Mouse (Mus musculus): Measurements from ENCODE around the gene Haus2.

The Haus2 gene

DNA sequence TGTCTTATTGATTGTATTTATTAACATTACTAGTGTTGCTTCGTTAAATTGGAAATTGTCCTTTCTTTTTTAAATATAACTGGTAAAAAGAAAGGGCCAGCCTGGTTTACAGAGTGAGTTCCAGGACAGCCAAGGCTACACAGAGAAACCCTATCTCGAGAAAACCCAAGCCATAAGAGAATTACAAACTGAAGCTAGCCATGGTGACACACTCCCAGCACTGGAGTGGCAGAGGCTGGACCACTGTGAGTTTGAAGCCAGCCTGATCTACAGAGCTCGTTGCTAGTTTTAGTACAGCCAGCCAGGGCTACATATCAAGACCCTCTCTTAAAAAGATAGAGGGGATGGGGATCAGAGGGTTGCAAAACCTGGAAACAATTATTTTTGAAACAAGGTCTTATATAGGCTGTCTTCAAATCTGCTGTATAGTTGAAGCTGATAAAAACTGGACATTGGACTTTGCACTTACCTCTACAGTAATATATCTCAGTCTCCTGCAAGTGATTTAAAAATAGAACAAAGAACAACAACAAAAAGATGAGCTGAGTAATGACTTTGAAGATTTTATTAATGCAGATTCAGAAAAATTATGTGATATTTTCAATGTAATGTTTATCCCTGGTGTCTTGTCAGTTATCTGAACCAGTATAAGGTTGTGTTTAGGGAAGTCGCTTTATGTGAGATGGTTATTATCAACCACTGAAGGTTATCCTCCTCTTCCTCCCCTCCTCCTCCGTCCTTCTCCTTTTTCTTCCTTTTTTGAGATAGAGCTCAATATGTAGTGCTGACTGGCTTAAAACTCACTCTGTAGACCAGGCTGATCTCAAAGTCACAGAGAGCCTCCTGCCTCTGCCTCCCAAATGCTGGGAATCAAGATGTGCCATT, 7.3 kb downstream of the Haus2 start:
- no peak for DNase-seq (ENCODE audit: low spot score)

DNA sequence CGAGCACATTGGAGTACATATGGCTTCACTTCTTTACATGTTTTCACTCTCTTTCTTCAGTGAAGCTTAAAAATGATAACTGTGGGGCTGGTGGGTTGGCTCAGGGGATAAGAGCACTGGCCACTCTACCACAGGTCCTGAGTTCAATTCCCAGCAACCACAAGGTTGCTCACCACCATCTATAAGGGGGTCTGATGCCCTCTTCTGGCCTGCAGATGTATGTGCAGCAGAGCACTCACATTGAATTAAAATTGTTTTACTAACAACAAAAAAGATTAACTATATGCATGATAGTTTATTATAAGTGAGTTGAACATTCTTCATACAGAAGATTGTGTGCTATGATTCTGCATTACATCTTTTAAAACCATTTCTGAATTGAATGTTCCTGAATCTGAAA, 10.4 kb downstream of the Haus2 start:
- DNase-seq (ENCODE audit: low spot score): no peak

DNA sequence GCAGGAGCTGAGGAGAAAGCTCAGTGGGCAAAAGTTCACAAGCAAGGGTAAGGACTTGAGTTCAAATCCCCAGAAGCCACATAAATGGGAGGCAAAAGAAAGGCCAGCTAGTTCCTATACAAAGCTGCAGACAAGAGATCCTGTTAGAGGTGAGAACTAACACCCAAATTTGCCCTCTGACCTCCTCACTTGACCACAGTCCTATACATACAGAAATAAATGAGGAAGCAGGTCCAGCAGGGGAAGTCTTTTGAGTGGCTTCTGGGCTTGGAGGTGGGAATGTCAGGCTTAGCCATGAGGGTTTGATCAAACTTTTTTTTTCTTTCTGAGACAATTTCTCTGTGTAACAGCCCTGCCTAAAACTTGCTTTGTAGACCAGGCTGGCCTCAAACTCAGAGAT, 13.7 kb downstream of the Haus2 start:
- no peak for DNase-seq (ENCODE audit: low spot score)

DNA sequence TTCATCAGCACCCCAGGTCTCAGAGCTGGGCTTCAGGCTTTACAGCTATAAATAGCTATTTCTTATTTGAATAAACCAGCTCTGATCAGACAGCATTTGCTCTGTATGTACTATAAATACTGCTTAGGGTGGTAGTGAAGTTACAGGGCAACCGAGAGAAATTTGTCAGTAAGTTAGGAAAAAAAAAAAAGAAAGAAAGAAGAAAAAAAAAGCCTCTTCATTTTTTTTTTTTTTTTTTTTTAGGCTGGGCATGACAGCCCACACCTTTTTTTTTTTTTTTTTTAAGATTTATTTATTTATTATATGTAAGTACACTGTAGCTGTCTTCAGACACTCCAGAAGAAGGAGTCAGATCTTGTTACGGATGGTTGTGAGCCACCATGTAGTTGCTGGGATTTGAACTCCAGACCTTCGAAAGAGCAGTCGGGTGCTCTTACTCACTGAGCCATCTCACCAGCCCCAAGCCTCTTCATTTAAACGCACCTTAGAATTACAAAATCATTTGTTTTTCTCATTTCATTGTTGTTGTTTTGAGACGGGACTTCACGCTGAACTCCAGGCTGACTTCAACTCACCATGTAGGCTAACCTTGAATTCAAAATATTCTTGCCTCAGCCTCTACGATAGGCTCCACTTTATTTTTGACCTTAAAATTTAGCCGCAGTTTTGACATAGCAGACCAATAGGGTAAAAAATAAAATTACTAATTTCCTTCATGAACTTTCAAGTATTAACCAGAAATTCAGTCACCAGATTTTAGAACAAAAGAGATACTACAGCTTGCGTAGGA, 19.1 kb downstream of the Haus2 start:
- no peak for DNase-seq (ENCODE audit: low spot score)

DNA sequence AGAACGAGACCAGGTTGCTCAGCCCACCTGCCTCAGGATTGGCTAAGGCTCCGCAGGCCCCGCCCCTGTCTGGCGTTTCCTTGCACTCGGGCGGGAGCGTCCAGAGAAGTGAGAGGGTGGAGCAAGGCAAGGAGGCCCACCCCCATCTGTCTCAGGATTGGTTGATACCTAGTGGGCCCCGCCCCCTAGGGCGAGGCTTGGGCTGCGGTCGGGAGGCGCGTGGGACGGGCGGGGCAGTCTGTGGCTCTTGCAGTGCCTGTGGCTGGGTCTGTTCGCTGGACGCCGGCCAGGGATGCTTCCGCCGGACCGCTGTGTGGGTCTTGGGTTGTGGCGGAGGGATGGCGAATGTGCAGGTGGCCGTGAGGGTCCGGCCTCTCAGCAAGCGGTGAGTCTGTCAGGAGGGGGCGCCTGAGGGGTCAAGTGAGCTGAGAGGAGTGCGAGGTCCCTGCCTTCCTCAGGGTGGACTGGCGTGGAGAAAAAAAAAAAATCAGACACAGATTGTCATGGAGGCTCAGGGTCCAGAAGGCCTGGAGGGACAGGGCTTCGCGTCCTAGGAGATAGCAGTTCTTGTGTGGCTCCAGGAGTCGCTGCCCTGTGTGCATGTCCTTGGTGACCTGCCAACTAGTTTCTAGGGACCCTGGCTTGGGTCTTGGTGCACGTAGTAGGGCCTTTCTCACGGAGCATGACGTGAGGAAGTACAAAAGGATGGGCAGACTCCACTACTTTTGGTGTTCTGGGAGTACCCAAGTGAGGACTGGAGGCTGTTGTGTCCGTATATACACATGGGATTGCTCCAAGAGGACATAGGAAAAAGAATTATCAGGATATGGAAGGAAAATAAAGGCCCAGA, 19.9 kb downstream of the Haus2 start, which contains the start of gene Stard9:
Stard9 (plus strand) TSS at position 236 of the 850 bp plus-strand sequence.
- DNase-seq (ENCODE audit: low spot score): peak; percentile 98

DNA sequence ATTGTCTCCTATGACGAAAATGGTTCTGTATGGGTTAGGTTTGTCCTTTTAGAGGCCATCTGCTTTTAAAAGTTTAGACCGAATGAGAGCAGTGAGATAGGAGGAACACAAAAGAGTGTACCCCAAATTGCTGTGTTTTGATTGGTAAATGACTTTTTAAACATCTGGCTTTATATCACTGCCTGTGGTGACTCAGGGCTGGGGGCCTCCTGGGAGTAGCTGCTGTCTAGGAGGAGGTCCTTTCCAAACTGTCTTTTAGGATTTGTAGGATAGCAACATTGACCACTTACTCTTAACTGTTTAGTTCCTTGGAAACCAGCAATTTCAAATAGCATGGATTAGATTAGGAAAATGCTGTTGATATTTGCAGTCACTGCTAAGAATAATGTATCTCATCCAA, 21.1 kb downstream of the Haus2 start:
- DNase-seq (ENCODE audit: low spot score): no peak

DNA sequence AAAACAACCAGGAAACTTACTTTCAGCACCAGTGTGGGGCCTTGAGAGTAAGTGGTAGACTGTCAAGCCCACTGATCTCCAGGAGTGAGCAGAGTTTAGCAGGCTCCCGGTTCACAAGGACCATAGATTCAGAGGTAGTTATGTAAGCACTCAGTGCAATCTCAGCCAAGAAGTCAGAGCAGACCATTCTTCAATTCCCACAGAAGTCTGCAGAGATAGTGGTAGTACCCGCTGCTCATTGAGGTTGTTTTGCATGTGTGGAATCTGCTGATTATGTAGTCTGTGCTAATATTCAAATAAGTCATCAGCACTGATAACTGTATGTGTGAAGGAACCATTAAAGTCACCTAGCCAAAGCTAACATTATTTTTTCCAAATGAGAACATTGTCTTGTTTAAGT, 21.5 kb downstream of the Haus2 start:
- no peak for DNase-seq (ENCODE audit: low spot score)

DNA sequence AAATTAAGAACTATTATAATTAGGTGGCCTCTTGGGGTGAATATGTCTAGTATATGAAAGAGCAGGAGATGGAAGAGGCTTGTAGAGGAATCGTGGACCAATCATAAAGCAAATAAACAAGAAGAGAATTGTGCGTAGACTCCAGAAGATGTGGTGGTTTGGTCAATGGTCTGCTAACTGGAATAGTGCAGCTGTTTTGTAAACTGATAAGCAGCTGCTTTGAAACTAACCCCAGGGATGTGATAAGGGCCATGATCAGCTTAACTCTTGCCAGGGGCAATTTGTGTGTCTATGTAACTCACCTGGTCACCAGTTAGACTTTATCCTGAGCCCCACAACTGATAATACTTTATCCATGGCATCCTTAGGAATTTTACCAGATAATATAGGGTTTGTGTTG, 22.3 kb downstream of the Haus2 start:
- no peak for DNase-seq (ENCODE audit: low spot score)

DNA sequence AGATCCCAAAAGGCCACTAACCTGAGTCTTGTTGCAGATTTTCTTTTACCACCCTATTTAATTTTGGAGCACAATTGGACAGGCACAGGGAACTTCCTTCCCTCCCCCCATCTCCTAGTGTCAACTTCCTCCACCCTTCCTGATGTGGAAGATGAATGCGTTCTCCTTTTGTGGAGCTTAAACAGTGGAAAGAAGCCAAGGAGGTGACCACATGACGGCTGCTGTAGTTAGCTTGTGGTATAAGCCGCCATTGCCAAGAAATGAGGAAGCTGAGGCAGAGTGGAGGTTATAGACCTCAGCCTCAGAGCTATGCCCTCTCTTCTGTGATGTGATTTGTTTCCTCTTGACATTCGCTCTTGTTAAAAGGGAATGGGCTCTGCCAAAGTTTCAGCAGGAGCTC, 22.8 kb downstream of the Haus2 start:
- DNase-seq (ENCODE audit: low spot score): no peak

DNA sequence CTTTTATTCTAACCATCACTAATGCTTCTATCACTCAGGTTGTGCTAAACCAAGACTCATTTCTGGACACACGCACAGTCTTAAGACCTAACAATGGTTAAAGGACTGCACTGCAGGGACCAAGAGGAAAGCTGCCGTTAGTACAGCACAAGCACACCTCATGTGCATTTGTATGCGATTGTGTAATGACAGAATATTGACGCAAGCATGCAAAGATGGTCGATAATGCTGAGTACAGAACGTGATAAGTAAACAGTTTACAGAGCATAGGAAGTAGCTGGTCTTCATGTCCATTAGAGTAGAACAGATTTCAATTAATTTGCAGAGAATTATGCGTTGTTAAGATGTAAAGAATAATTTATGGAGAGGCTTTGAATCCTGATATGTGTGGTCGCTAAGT, 31.7 kb downstream of the Haus2 start:
- DNase-seq (ENCODE audit: low spot score): no peak

DNA sequence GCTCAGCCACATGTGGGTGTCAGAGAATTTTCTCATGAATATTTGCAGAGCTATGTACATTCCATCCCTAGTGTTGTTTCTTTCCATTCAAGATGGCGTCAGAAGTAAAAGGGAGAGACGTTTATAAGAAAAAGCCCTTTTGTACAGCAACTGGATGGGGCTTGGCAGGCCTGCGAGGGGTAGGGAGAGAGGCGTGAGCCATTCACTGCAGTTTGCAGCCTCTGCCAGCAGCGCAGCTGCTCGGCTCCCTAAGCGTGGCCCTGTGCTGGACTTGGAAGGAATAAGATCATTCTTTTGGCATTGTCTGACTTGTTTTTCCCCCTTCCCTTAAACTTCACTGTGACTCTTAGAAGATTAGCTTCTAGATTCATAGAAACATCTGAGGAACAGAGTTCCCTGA, 34.7 kb downstream of the Haus2 start:
- DNase-seq (ENCODE audit: low spot score): no peak

DNA sequence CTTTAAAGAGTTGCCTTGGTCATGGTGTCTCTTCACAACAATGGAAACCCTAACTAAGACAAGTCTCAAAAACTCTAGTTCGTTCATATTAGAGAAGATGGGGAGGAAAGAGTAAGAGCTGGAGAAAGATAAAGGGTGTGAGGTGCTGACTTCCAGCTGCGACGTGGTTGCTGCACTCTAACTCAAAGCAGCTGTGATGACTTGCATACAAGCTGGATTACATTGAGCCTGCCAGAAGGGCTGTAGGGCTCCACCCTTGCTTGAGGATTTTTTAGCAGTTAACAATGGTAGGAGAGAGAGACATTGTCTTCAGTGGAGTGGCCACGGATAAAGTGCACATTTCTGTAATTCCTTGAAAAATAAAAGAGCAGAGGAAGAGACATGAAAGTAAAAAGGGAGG, 37.6 kb downstream of the Haus2 start:
- DNase-seq (ENCODE audit: low spot score): no peak

DNA sequence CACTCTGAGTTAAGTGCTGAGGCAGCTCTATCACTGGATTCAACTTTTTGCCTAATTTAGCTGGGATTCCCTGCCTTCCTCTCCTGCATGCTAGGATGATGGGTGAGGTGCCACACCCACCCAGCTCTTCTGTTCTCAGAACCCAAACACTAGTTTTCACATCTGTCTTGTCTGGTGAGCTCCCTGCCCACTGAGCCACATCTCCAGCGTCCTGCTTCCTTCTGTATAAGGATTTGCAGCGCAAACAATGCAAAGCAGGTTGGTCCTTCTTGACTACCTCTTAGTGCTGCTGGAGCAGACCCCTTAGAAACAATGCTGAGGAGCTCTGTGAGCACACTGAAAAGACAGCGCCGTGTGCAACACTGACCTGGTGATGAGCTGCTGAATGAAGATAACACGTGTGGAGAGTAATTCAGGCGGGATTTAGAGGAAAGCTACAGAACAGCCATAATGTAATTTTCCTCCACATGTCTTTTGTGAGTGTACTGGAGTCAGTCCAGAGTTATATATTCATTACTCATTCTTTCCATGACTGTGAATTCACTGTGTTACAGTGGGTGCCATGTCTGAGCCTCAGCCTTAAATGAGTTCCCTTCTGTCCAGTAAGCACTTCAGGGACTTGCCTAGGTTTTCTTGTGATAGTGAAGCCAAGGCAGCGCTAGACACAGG, 43.2 kb downstream of the Haus2 start:
- no peak for DNase-seq (ENCODE audit: low spot score)

DNA sequence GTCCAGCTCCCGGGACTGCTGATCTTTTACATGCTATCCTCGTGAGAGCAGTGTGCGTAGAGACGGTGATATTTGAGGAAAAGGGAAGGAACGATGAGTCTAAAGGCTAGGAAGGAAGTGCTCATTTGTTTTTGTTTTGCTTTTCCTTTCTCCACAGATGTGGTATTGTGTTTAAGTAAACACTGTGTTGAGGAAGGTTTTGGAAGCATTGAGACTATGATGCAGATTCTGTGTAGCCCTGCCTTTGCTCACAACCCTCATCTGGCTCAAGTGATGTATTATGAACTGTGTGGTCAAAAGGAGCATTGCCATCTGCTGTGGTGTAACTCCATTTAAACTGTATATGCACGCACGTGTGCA, 43.7 kb downstream of the Haus2 start:
- DNase-seq (ENCODE audit: low spot score): no peak

DNA sequence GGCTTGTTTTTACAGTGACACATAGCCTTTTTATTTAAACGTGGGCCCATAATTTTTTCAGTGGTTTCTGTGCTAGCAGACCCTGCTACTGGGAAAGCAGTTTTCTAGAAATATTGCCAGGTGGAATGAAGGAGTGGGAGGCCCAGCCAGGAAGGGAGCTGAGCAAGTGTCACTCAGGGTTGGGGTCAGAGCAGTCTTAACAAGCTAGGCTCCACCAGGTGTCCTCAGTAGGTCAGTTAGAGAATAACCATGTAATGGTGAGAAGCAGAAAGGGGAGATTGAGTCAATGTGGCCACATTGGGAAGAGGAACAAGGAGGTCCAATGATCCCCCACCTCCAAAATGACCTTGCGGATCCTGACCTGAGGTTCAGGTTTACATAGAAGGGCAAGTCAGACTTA, 45.5 kb downstream of the Haus2 start:
- DNase-seq (ENCODE audit: low spot score): no peak

DNA sequence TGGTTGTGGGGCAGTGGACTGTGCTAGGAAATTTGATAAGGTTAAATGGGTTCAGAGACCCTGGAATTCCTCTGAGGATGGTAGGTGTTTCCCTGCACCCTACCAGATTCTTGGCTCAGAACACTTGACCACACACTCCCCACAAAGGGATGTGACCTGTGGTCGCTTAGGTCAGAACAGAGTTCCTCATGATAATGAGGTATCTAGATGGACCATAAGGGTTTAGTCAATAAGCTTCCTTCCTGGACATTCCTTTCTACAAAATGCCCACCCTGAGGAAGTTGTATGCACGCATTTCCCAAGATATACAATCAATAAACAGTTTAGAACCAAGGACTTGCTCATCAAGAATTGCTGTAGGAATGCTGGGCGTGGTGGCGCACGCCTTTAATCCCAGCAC, 46.7 kb downstream of the Haus2 start:
- DNase-seq (ENCODE audit: low spot score): no peak

DNA sequence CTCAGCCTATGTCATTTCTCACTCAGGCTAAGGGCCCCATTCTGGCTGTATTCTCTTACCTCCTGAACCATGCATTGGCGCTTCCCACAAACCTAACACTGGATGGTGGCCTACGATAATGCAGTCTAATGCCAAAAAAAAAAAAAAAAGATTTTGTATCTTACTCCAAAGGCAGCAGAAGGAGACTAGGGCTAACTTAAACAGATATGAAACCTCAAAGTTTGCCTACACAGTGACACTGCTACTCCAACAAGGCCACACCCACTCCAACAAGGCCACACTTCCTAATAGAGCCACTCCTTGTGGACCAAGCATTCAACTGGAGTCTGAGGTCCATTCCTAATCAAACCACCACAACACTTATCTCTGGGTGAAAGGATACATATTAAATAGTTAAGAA, 47.5 kb downstream of the Haus2 start:
- no peak for DNase-seq (ENCODE audit: low spot score)

DNA sequence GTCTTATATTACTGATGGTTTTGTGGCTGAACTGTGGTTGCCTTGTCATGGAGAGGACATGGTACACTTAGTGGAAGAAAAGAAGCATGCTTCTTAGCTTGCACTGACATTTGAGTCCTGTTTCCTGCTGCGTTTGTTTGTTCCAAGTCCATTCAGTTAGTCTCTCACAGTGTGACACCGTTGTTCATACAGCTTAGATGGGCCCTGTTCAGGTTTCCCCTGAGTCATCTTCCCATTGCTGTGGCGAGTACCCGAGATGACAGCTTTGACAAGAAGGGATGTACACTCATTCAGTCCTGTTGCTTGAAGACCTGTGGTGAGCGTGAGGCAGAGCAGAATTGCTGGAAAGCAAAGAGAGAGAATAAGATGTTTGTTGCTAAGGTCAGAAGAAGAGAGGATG, 49.3 kb downstream of the Haus2 start:
- DNase-seq (ENCODE audit: low spot score): no peak

DNA sequence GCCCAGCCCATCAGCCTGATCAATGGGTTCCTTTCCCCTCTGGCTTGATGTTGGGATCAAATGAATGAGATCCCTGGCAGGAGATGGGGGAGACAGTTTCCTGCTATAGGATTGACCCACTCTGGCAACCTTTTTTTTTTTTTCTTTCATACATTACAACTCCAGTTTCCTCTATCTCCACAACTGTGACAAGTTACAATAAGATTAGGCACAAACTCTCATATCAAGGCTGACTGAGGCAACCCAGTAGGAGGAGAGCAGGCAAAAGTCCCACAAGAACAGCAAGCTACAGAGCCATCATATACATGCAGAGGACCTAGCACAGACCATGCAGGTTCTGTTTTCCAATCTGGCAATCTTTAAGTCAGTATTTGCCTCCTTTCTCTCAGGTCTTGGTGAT, 50.1 kb downstream of the Haus2 start:
- no peak for DNase-seq (ENCODE audit: low spot score)

DNA sequence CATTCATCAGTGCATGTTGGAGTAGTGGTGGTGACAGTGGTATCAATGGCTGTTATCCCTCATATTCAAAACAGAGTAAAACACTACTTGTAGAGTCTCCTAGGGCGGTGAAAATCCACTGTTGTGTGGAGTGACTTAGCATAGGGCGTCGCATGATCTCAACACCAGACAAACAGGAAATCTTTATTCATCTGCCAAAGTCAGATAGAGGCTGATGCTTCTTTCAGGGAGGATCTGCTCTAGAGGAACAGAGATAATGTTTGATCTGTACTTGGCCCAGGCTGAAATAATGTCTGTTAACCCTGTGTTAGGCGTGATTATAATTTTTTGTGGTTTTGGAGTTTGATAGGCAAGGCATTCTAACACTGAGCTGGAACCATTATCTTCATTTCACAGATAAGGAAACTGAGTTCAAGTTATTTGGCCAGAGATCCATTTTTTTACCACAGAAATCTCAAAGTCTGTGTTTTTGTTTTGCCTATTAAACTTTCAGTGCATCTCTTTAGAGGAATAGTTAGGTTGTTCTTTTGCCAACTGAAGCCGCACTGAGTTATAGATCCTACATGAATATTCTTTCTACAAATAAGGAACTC, 51.4 kb downstream of the Haus2 start:
- no peak for DNase-seq (ENCODE audit: low spot score)

DNA sequence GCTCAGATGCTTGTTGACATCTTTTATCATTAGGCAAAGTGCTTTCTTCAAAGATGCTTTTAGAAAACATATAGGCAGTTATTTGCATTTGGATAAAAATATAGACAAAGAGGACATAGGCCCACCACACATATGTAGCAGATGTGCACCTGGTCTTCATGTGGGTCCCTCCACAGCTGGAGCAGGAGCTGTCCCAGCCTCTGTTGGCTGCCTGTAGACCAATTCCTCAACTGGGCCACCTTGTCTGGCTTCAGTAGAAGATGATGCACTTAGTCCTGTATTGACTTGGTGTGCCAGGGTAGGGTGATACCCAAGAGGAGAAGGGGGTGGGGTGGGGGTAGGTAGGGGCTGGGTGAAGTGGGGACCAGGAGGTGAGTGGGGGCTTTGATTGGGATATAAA, 53.6 kb downstream of the Haus2 start:
- no peak for DNase-seq (ENCODE audit: low spot score)
